10 mouse cellular contexts compared by ENCODE assay signal in genomic region chr13:59489143-59489542, GRCm38 (mm10).
DNase-seq lines count a peak whose midpoint lies in the region; ATAC-seq and TF ChIP-seq lines count a peak whose summit lies in the region.
"Had no signal": no experiment of that assay in that cellular context is flagged by ENCODE, and none has a peak within 500 bp of the region (broad histone marks: within the 10 kb centered on the region; RNA-seq: fewer than 3 reads in every experiment).

No protein-coding gene starts in this region.

- H3K4me2 ChIP-seq in forebrain, embryonic 14.5 days (ENCODE audit: low read length), result no peak overlapping the region
- H3K4me2 ChIP-seq in forebrain, embryonic 12.5 days, result no peak overlapping the region
- H3K4me2 ChIP-seq in liver, embryonic 12.5 days, result no peak overlapping the region
- H3K4me2 ChIP-seq: liver, embryonic 13.5 days had no signal

- no peak for TF ChIP-seq POLR2A in liver, adult 2 months (IDR thresholded peaks at IDR 0.05; ENCODE audit: extremely low read depth, insufficient read depth, low read length)

- no peak overlapping the region for H3K9ac ChIP-seq in forebrain, embryonic 14.5 days (ENCODE audit: low read length)
- H3K9ac ChIP-seq in forebrain, embryonic 12.5 days, result no peak overlapping the region
- H3K9ac ChIP-seq in liver, adult 2 months (ENCODE audit: low read depth, low read length), result no peak overlapping the region
- H3K9ac ChIP-seq in liver, embryonic 12.5 days, result no peak overlapping the region
- H3K9ac ChIP-seq: liver, embryonic 13.5 days had no signal

- peak; percentile 50; the same call in 1 of the 2 replicates for ATAC-seq in forebrain, embryonic 14.5 days
- ATAC-seq in forebrain, embryonic 12.5 days (ENCODE audit: low FRiP score), result no peak
- ATAC-seq in liver, embryonic 12.5 days, result no peak
- ATAC-seq in megakaryocyte-erythroid progenitor cell, adult 5-6 weeks (replicated peaks; ENCODE audit: low FRiP score, low TSS enrichment, poor library complexity, severe bottlenecking), result 0 out of 2 replicates have a peak, but pooled peaks have one; percentile 40

- H3K79me2 ChIP-seq in liver, adult 2 months (ENCODE audit: control insufficient read depth, insufficient read depth, low read length), result no peaks in the 10 kb centered on the region

- H3K4me3 ChIP-seq in forebrain, embryonic 14.5 days (ENCODE audit: low read depth, low read length), result no peak overlapping the region
- no peak overlapping the region for H3K4me3 ChIP-seq in forebrain, embryonic 12.5 days (replicated peaks)
- no peak overlapping the region for H3K4me3 ChIP-seq in liver, adult 2 months (ENCODE audit: insufficient read depth, low read depth, low read length)
- H3K4me3 ChIP-seq in liver, embryonic 12.5 days, result no peak overlapping the region
- H3K4me3 ChIP-seq: liver, embryonic 13.5 days had no signal

- H3K9me3 ChIP-seq in forebrain, embryonic 14.5 days (replicated peaks; ENCODE audit: control insufficient read depth, low read length), result no peaks in the 10 kb centered on the region
- H3K9me3 ChIP-seq in forebrain, embryonic 12.5 days, result no peaks in the 10 kb centered on the region
- no peaks in the 10 kb centered on the region for H3K9me3 ChIP-seq in liver, embryonic 12.5 days (replicated peaks)
- H3K9me3 ChIP-seq: liver, embryonic 13.5 days had no signal

- TF ChIP-seq CTCF in liver, adult 2 months (IDR thresholded peaks at IDR 0.05; ENCODE audit: low read depth, low read length), result peak; percentile 33; the same call in 1 of the 2 replicates

- H3K4me1 ChIP-seq in forebrain, embryonic 14.5 days (ENCODE audit: control insufficient read depth, insufficient read depth, low read length), result no peaks in the 10 kb centered on the region
- no peaks in the 10 kb centered on the region for H3K4me1 ChIP-seq in forebrain, embryonic 12.5 days
- peaks cover 9% of the 10 kb centered on the region; the same call in 1 of the 2 replicates for H3K4me1 ChIP-seq in liver, adult 2 months (ENCODE audit: control insufficient read depth, insufficient read depth, low read length)
- 0 out of 2 replicates have a peak, but pooled peaks cover 5% of the 10 kb centered on the region for H3K4me1 ChIP-seq in liver, embryonic 12.5 days
- H3K4me1 ChIP-seq: liver, embryonic 13.5 days had no signal

- H3K27ac ChIP-seq in forebrain, embryonic 14.5 days (ENCODE audit: low read depth, low read length), result no peak overlapping the region
- H3K27ac ChIP-seq in forebrain, embryonic 12.5 days, result no peak overlapping the region
- no peak overlapping the region for H3K27ac ChIP-seq in liver, adult 2 months (replicated peaks; ENCODE audit: insufficient read depth, low read depth, low read length)
- H3K27ac ChIP-seq in liver, embryonic 12.5 days, result no peak overlapping the region
- H3K27ac ChIP-seq: liver, embryonic 13.5 days had no signal

- 58% methylated on average over 2 of the region's 2 CpGs for WGBS in forebrain, embryonic 14.5 days
- WGBS in forebrain, embryonic 12.5 days, result 69% methylated on average over 2 of the region's 2 CpGs
- WGBS in liver, adult 2 months, result 21% methylated on average over 2 of the region's 2 CpGs
- whole genome bisulfite sequencing in liver, embryonic 12.5 days (ENCODE audit: insufficient replicate concordance), result 53% methylated on average over 2 of the region's 2 CpGs

- no peaks in the 10 kb centered on the region for H3K27me3 ChIP-seq in forebrain, embryonic 14.5 days (replicated peaks; ENCODE audit: control insufficient read depth, insufficient read depth, low read length)
- H3K27me3 ChIP-seq in forebrain, embryonic 12.5 days, result no peaks in the 10 kb centered on the region
- H3K27me3 ChIP-seq in liver, adult 2 months (ENCODE audit: control insufficient read depth, insufficient read depth, low read length), result no peaks in the 10 kb centered on the region
- no peaks in the 10 kb centered on the region for H3K27me3 ChIP-seq in liver, embryonic 12.5 days (replicated peaks)
- H3K27me3 ChIP-seq: liver, embryonic 13.5 days had no signal

- peak; percentile 82 for DNase-seq in forebrain, embryonic 14.5 days (ENCODE audit: low spot score)
- DNase-seq in liver, adult 2 months (ENCODE audit: extremely low read depth, low read depth, low spot score), result peak; percentile 71
- peak; percentile 23 for DNase-seq in Muller cell, postnatal 12 days (ENCODE audit: inconsistent ontology term)
- DNase-seq in spleen, postnatal 4 days (ENCODE audit: low spot score in 2 of 2), result no peak
- no peak for DNase-seq in gastrocnemius, postnatal 25 days
- DNase-seq: kidney, adult 18-20 months; liver, embryonic 13.5 days had no signal

- peaks cover 6% of the 10 kb centered on the region; the same call in 1 of the 2 replicates for H3K36me3 ChIP-seq in forebrain, embryonic 14.5 days (ENCODE audit: control insufficient read depth, insufficient read depth, low read length)
- H3K36me3 ChIP-seq in forebrain, embryonic 12.5 days (replicated peaks), result peaks cover 3% of the 10 kb centered on the region
- no peaks in the 10 kb centered on the region for H3K36me3 ChIP-seq in liver, adult 2 months (ENCODE audit: control insufficient read depth, insufficient read depth, low read length)
- H3K36me3 ChIP-seq in liver, embryonic 12.5 days, result peaks cover 8% of the 10 kb centered on the region

Comparison
In these comparisons a context has a peak if more than half of its experiments do, and no peak if none do; other contexts are left out.
1. ATAC-seq: peak in forebrain, embryonic 14.5 days (single experiment) and megakaryocyte-erythroid progenitor cell, adult 5-6 weeks (single experiment); none in forebrain, embryonic 12.5 days (single experiment) and liver, embryonic 12.5 days (single experiment).
2. DNase-seq: peak in forebrain, embryonic 14.5 days (single experiment), liver, adult 2 months (single experiment) and Muller cell, postnatal 12 days (single experiment); none in spleen, postnatal 4 days (0 of 2) and gastrocnemius, postnatal 25 days (single experiment).